Mouse (Mus musculus): ENCODE data around the gene Brsk2.

- TF ChIP-seq POLR2A (IDR thresholded peaks at IDR 0.05; ENCODE audit: control insufficient read depth, low read depth, low read length) (peak; percentile 95), CTCF (IDR thresholded peaks at IDR 0.05; ENCODE audit: control insufficient read depth, insufficient read depth, insufficient replicate concordance, low read depth, low read length) (no peak)
Observed at GRCm38 (mm10) chr7:141902269-141902729, 47.3 kb upstream of the Brsk2 start.

All from testis, adult 2 months (tissue).